Mouse (Mus musculus): Measurements from ENCODE around the gene Slc5a9.

- no peak for TF ChIP-seq CTCF (IDR thresholded peaks at IDR 0.05; ENCODE audit: low read depth, low read length)
- no peak for TF ChIP-seq POLR2A (IDR thresholded peaks at IDR 0.05; ENCODE audit: insufficient read depth, low read length)
These were observed 34.8 kb downstream of the Slc5a9 start for GRCm38 (mm10) chr4:111867743-111868401.

Data from ES-Bruce4 (cell line).